Mouse (Mus musculus): ENCODE results near the gene Havcr2.

DNA sequence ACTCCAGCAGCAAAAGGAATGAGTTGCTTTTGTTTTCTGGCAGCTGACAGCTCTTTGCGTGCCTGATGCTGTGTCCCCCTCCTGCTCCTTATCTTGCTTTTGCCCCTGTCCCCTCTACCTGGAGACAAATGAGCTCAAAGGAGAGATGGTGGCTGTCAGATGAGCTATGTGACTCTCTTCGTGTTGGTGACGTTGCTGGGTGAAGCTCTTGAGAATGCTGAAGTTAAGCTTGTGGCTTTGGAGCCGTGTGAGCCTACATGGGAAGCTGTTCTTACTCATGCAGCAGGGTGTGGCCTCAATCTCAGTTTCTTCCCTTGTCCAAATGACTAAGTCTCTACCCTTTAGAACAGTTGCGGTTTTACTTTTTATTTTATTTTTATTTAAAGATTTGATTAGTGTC lies 7.2 kb downstream of the Havcr2 start:
- TF ChIP-seq CTCF (IDR thresholded peaks at IDR 0.05; ENCODE audit: borderline replicate concordance, insufficient read depth, low read depth, low read length) (no peak), POLR2A (IDR thresholded peaks at IDR 0.05; ENCODE audit: borderline replicate concordance, insufficient read depth, low read length) (no peak)

Measured in cerebellum, adult 2 months (tissue).